Mouse (Mus musculus) urinary bladder, postnatal 10 days (tissue): ENCODE data around the gene Sft2d2.

Experiments used
- DNase-seq: peaks from one replicate; pipeline ENCODE4 v3.0.0; 2022; ENCODE audit warnings: low spot score

The Sft2d2 gene

GRCm38 (mm10) chr1:165133279-165133678 lies 61.0 kb downstream of the Sft2d2 start:
- DNase-seq: no peak

- no peak for DNase-seq
Measured at GRCm38 (mm10) chr1:165132187-165132877, 61.9 kb downstream of the Sft2d2 start.

- no peak for DNase-seq
Measured at GRCm38 (mm10) chr1:165129573-165129972, 64.7 kb downstream of the Sft2d2 start.
